Mouse (Mus musculus) lung, embryonic 15.5 days (tissue): ENCODE measurements around the gene Lmx1b. TPM values are rescaled to one million over a fixed set of nuclear protein-coding genes. Genes with fewer than 3 reads are reported as not detected.
A peak's percentile ranks its signal among the peaks of the same experiment; 100 is the strongest.

Experiments
- ATAC-seq: fragments of 200-750 bp; cut with Nextera tagmentation; 2 replicates; pipeline ENCODE4 v1.8.0; 2017; ENCODE audit warnings: moderate number of reproducible peaks, borderline replicate concordance; ENCODE audit not compliant: low FRiP score, low TSS enrichment; ENCODE audit errors: extremely low read depth
- H3K27ac ChIP-seq: fragments of 300-500 bp; sonication (generic); 2 replicates; pipeline ENCODE4 v1.5.1; 2015; ENCODE audit warnings: moderate library complexity, mild to moderate bottlenecking, inconsistent platforms
- H3K27me3 ChIP-seq: fragments of 300-500 bp; sonication (generic); 2 replicates; pipeline ENCODE4 v1.6.1; 2015; ENCODE audit warnings: inconsistent platforms
- H3K36me3 ChIP-seq: fragments of 300-500 bp; sonication (generic); 2 replicates; pipeline ENCODE4 v1.6.1; 2015; ENCODE audit warnings: inconsistent platforms
- H3K4me1 ChIP-seq: fragments of 300-500 bp; sonication (generic); 2 replicates; pipeline ENCODE4 v1.6.1; 2015; ENCODE audit warnings: inconsistent platforms
- H3K4me2 ChIP-seq: fragments of 300-500 bp; sonication (generic); 2 replicates; pipeline ENCODE4 v1.6.1; 2015; ENCODE audit warnings: inconsistent platforms, mild to moderate bottlenecking, moderate library complexity
- H3K4me3 ChIP-seq: fragments of 300-500 bp; sonication (generic); 2 replicates; pipeline ENCODE4 v1.5.1; 2015; ENCODE audit warnings: mild to moderate bottlenecking, inconsistent platforms
- H3K9ac ChIP-seq: fragments of 300-500 bp; sonication (generic); 2 replicates; pipeline ENCODE4 v1.6.1; 2015; ENCODE audit warnings: inconsistent platforms
- H3K9me3 ChIP-seq: fragments of 300-500 bp; sonication (generic); 2 replicates; pipeline ENCODE4 v1.6.1; 2016; ENCODE audit warnings: inconsistent platforms
- WGBS: fragments of 180-500 bp; shearing (Covaris S2); methylation state at CpG from one replicate; pipeline ENCODE4 v1.1.7; 2015; 5-methylcytosine and 5-hydroxymethylcytosine counted together
- polyA plus RNA-seq: library from polyadenylated mRNA; unstranded; fragments of >200 nt; fragmentation: Nextera tagmentation; extraction: Ambion mirVana; gene quantifications from 2 replicates; pipeline ENCODE4 v1.2.1, GENCODE M21; 2015

The Lmx1b gene
- polyA plus RNA-seq, 1 experiment from 2014 or later = 0.09 TPM

DNA sequence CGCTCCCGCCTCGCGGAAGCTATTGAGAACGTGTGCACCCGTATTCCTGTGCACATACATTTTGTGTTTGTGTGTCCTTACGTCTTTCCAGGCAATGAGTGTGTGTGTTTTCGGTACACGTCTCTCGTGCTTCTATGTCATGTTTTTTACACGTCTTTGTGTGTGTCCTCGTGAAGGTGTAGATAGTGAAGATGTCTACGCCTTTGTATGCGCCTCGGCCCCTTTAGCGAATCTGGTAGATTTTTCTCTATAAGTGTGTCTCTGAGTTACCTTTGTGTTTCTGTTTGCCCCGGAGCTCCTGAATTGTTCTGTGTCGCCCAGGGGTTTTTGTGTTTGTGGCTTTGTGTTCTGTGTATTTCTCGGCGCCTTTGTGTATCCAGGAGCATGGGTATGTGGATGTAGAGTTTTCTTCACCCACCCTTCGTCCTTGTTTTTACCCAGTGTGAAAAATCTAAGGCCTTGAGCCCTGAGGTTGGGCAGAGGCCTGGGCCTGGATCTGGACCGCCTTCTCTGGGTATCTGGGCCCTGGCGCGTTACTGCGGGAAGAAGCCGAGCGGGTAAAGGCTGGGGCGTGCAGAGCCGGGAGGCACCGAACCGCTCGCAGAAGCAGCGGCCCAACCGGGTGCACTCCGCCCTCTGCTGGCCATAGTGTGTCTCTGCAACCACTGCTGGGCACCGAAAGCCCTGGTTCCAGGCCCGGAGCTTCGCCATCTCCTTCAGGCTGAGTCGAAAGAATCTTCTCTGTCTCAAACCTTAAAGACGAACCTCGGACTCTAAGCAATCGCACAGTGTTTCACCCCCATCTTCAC is 2.5 kb upstream of the Lmx1b start:
- Histone ChIP-seq H3K4me2 (no peak overlapping the region), H3K36me3 (no peaks in the 10 kb centered on the region), H3K4me3 (no peak overlapping the region), H3K9me3 (no peaks in the 10 kb centered on the region), H3K27me3 (peaks cover 100% of the 10 kb centered on the region), H3K27ac (no peak overlapping the region), H3K9ac (no peak overlapping the region), H3K4me1 (peaks cover 27% of the 10 kb centered on the region)
- ATAC-seq = no peak
- WGBS = 3% methylated on average over 42 of the region's 42 CpGs

DNA sequence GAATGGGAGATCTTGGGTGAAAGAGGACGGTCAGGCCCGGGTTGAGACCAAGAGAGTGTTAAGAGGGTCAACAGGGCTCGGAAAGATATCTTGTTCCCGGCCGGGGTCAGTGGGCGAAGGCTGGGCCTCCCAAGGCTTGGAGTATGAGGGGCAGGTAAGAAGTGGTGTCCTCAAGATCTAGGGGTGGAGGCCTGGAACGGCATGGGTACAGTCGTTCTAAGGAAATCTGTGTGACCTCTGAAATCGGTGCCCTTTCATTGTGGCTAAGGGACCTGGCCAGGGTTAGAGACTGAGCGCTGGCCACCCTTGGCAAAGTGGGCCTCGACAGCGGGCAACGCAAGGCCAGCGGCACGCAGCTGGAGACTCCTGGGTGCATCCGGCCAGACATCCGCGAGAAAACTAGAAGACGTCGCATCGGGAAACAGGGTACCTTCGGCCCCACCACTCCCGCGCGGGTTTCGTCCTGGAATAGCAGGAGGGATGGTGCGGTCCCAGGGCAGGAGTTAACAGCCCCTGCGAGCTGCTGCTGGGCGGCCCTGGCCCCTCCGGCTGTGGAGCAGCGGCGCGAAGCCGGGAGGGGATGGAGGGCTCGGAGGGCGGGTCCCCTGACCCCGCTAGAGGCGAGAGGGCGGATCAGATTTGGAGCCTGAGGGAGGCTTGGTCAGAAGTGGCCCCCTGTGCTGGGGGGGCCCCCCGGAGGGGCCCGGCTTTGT is 1.7 kb upstream of the Lmx1b start:
- no peak overlapping the region for H3K9ac ChIP-seq
- H3K27ac ChIP-seq = no peak overlapping the region
- H3K9me3 ChIP-seq = no peaks in the 10 kb centered on the region
- no peak overlapping the region for H3K4me2 ChIP-seq
- WGBS = 1% methylated on average over 41 of the region's 41 CpGs
- no peak overlapping the region; the same call in 1 of the 2 replicates for H3K4me3 ChIP-seq
- peaks cover 27% of the 10 kb centered on the region for H3K4me1 ChIP-seq
- no peaks in the 10 kb centered on the region for H3K36me3 ChIP-seq
- ATAC-seq = no peak
- peaks cover 100% of the 10 kb centered on the region for H3K27me3 ChIP-seq

DNA sequence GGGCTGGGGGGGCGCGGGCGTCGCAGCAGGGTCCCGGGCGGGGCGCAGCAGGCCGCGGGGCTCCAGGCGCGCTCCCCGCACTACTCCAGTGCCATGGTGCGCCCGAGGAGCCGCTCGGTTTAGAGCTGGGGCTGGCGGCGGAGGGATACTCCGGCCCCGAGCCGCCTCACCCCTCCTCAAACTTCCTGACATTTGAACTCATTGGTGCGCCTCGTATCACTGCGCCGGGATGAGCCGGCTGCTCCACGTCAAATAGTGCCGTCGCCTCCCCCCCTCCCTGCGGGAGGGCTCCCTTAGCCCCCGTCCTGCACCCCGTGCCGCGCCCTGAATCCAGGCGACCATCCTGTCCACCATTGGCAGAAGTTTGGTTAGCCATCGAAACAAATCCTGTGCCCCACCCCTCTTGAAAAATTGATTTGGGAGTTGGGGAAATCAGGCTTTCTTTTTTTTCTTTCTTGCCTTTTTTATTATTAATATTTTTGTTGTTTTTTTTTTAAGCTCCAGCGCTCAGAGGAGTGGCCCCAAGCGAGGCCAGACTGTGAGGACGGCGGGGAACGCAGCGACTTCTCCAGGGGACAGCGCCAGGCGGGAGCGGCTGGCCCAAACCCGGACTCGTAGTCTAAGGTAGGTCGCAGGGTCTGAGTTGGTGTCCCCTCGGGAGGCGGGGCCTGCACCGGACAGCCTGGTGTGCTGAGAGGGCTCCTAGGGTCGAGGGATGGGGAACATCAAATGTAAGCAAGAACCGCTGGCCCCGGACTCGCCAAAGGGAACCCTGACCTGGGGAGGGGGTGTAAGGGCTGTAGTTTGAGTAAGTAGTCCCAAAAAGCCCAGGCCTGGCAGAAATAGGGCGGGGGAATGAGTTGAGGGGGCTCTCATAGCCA is 907 bp upstream of the Lmx1b start:
- Histone ChIP-seq H3K4me2 (peak overlapping the region; percentile 85), H3K9ac (no peak overlapping the region), H3K27me3 (peaks cover 100% of the 10 kb centered on the region), H3K4me3 (peak overlapping the region; percentile 45), H3K4me1 (peaks cover 28% of the 10 kb centered on the region), H3K27ac (no peak overlapping the region), H3K36me3 (no peaks in the 10 kb centered on the region), H3K9me3 (no peaks in the 10 kb centered on the region)
- ATAC-seq = peak; percentile 17; the same call in 1 of the 2 replicates
- 1% methylated on average over 43 of the region's 56 CpGs for WGBS

DNA sequence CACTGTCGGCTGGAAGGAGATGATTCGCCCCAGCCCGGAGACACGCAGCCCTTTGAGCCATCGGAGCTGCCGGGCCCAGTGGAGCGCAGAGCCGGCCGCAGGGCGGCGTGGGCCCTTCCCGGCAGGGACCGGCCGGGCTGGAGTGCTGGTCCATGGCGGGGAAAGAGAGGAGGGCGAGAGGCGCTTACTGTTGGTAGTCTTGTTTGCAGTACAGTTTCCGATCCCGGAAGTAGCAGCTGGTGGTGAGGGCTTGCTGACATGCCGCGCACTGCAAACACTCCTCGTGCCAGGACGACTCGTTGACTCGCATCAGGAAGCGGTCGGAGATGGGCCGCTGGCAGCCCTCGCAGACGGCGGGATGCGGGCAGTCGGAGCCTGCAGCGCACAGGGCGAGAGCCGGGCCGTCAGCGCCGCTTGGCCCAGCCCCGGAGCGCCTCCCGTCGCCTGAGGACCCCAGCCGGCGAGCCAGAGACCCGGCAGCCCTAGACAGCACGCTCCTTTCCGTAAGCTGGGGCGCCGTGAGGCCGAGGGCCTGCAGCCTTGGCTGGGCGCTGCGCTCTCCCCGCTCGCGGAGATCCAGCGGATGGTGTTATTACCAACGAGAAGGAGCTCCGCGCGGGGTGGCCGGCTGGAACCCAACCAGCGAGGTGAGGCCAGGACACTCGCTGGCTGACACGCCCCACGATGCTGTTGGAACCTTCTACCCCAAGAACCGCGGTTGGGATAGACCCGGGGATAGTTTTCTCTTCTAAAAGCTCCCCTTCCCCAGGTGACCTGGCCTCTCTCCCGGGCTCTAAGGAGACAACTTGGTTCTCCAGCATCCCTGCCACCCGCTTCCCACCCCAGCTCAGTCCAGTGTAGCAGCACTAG is 775 bp downstream of the Lmx1b start:
- under 1% methylated on average over 71 of the region's 71 CpGs for WGBS
- Histone ChIP-seq H3K4me1 (peaks cover 32% of the 10 kb centered on the region), H3K4me3 (peak overlapping the region; percentile 20), H3K9me3 (no peaks in the 10 kb centered on the region), H3K9ac (no peak overlapping the region), H3K27me3 (peaks cover 100% of the 10 kb centered on the region), H3K4me2 (peak overlapping the region; percentile 85), H3K27ac (no peak overlapping the region), H3K36me3 (no peaks in the 10 kb centered on the region)
- peak; percentile 55 for ATAC-seq

DNA sequence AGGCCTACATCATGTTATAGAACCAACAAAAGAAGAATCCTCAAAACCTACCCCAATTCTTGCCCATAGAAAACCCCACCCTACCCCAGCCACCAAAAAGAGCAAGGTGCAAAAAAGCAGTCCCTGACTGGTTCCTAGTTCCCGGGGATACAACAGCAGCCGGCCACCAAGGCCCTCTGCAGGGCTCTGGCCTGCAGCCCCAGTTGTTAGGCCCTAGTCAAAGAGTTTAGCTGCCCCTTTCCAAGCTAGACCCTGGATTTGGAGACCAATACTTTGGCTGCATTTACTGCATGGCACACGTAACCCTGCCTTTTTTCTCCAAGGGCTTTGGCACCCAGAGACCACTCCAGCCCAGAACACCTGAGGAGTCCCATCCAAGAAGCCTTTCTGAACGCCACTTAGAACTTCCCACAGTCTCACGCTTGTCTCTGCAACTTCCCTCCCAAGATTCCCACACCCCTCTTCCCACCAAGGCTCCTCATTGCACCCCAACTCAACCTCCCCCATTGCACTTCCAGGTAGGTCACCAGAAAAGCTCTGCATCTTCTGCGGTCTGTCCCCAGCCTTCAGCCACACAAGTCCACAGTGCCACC is 2.1 kb downstream of the Lmx1b start:
- H3K27ac ChIP-seq = no peak overlapping the region
- H3K36me3 ChIP-seq = no peaks in the 10 kb centered on the region
- peaks cover 100% of the 10 kb centered on the region for H3K27me3 ChIP-seq
- H3K4me3 ChIP-seq = no peak overlapping the region
- 35% methylated on average over 6 of the region's 6 CpGs for WGBS
- no peak overlapping the region for H3K9ac ChIP-seq
- no peak overlapping the region for H3K4me2 ChIP-seq
- H3K4me1 ChIP-seq = peaks cover 32% of the 10 kb centered on the region
- ATAC-seq = no peak
- no peaks in the 10 kb centered on the region for H3K9me3 ChIP-seq

DNA sequence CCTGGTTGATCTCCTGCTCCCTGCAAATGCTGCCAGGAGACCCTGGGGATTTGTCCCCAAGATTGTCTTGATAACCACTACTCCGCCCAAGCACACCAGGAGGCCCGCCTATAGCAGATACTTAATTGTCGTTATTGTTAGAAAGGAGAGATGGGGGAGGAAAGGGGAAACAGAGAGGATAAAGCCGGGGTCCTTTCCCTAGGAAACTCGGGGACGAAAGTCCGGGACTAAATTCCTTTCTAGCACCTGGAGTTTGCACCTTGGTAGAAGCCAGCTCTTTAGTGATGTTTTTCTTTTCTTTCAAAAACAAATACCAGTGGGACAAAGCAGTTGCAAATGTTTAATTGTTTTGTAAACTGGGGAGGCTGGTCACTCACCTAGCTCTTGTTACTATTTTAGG is 3.0 kb downstream of the Lmx1b start:
- peaks cover 100% of the 10 kb centered on the region for H3K27me3 ChIP-seq
- 8% methylated on average over 7 of the region's 7 CpGs for WGBS

DNA sequence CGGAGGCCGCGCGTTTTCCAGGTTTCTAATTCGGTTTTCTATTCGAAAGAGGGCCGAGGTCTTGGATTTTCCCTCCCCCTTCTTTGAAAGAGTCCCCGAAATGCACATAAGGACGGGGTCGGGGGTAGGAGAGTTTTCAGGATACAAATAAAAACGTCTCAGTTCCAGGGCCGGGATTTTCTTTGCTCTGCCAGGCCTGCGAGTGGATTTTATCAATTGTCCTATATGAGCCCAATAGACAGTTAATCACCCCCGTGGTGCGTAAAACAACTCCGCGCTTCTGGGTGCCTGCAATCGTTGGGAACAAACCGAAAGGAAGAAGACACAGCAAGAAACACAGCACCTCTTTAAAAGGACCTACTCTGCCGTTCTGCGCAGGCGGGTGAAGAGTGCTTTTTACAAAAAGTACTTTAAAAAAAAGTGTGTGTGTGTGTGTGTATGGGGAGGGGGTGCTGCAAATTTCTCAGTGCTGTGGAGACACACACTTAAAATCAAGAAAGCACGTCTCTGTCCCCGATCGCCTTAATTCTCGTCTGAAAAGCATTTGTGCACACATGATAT is 3.6 kb downstream of the Lmx1b start:
- Histone ChIP-seq H3K9me3 (no peaks in the 10 kb centered on the region), H3K9ac (no peak overlapping the region), H3K4me2 (0 out of 2 replicates have a peak overlapping the region, but pooled peaks have one; percentile 3), H3K27ac (no peak overlapping the region), H3K4me3 (no peak overlapping the region), H3K27me3 (peaks cover 100% of the 10 kb centered on the region), H3K4me1 (peaks cover 24% of the 10 kb centered on the region), H3K36me3 (no peaks in the 10 kb centered on the region)
- no peak for ATAC-seq
- 2% methylated on average over 26 of the region's 26 CpGs for WGBS

More for the DNA sequence above, 3.0 kb downstream of the Lmx1b start:
- no peak overlapping the region for H3K27ac ChIP-seq
- H3K9ac ChIP-seq = no peak overlapping the region
- H3K36me3 ChIP-seq = no peaks in the 10 kb centered on the region
- no peaks in the 10 kb centered on the region for H3K9me3 ChIP-seq
- H3K4me3 ChIP-seq = no peak overlapping the region
- ATAC-seq = no peak
- peaks cover 29% of the 10 kb centered on the region for H3K4me1 ChIP-seq
- no peak overlapping the region for H3K4me2 ChIP-seq

DNA sequence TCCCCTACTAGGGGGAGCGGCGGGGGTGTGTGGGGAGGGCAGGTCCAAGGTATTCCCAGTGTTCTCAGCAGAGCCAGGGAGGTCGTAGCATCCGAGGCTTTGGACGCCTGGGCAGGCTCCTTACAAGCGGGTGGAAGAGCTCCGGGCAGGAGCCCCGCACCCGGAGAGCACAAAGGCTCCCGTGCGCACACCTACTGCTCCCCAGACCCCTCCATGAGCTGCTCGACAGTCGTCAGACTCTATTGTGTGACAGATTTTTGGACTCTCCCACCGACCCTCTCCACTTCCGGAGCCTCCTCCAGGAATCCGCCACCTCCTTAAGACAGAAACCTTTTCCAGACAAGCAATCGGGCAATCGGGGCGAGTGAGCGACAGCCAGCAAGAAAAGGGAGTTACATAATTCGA is 4.2 kb downstream of the Lmx1b start:
- under 1% methylated on average over 21 of the region's 21 CpGs for WGBS
- H3K27ac ChIP-seq = no peak overlapping the region
- H3K4me2 ChIP-seq = peak overlapping the region; percentile 3; the same call in 1 of the 2 replicates
- no peaks in the 10 kb centered on the region for H3K36me3 ChIP-seq
- H3K4me1 ChIP-seq = peaks cover 22% of the 10 kb centered on the region
- no peak for ATAC-seq
- H3K27me3 ChIP-seq = peaks cover 100% of the 10 kb centered on the region
- no peak overlapping the region for H3K4me3 ChIP-seq
- no peak overlapping the region for H3K9ac ChIP-seq
- H3K9me3 ChIP-seq = no peaks in the 10 kb centered on the region

DNA sequence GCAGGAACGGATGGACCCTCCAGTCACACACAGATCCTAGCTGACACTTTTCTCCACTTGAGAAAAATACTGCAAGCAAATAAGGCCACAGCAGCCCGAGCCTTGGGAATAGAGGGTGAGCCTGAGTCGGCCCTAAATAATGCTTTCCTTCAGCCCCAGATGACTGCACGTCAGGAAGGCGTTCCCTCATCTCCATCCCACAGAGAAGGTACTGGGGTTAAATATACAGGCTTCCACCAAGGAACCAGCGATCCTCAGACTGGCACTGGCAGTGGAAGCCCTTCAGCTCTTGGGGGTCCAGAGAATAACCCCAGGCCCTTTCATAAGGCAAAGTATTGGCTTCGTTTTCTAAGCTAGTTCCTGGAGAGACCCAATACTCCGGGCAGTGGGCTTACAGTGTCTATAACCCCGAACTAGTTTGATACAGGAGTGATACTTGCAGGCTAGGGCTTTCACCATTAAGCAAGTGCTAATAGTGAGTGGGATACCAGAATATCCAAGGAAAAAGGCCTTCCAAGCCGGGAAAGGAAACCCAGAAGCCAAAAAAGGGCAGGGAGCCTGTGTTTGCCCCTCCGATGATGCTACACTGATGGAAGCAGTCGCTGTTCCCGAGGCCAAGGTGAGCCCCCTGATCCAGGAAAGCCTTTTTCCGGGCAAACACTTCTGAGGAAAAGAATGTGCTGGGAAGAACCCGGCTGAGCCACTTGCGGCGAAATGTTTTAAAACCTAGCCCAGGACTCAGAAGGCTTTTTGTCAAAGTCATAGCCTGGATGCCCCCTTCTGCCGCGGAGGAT is 4.8 kb downstream of the Lmx1b start:
- Histone ChIP-seq H3K4me3 (no peak overlapping the region), H3K9me3 (no peaks in the 10 kb centered on the region), H3K27me3 (peaks cover 100% of the 10 kb centered on the region), H3K36me3 (no peaks in the 10 kb centered on the region), H3K9ac (no peak overlapping the region), H3K4me2 (peak overlapping the region; percentile 3; the same call in 1 of the 2 replicates), H3K4me1 (peaks cover 19% of the 10 kb centered on the region), H3K27ac (no peak overlapping the region)
- no peak for ATAC-seq
- WGBS = 2% methylated on average over 19 of the region's 19 CpGs
